Mouse (Mus musculus): ENCODE data around the gene Ncapd3.

- TF ChIP-seq TBP (conservative IDR thresholded peaks at IDR 0.05; ENCODE audit: low read depth, low read length) = no peak
- no peak for TF ChIP-seq POLR2A (IDR thresholded peaks at IDR 0.05; ENCODE audit: low read depth, low read length)
- TF ChIP-seq ZKSCAN1 (IDR thresholded peaks at IDR 0.05; ENCODE audit: borderline replicate concordance, low read depth, low read length) = no peak
- no peak for TF ChIP-seq MAX (IDR thresholded peaks at IDR 0.05; ENCODE audit: low read length)
- TF ChIP-seq CTCF (conservative IDR thresholded peaks at IDR 0.05 in 1 of 2, IDR thresholded peaks at IDR 0.05 in 1 of 2; ENCODE audit: low read depth in 2 of 2, low read length in 2 of 2) = no peak
- no peak for TF ChIP-seq ETS1 (conservative IDR thresholded peaks at IDR 0.05; ENCODE audit: low read depth, low read length)
- no peak for TF ChIP-seq ZMIZ1 (IDR thresholded peaks at IDR 0.05; ENCODE audit: low read depth, low read length)
- TF ChIP-seq ELF1 (IDR thresholded peaks at IDR 0.05; ENCODE audit: low read depth, low read length) = no peak
These were observed 24.0 kb upstream of the Ncapd3 start for GRCm38 (mm10) chr9:27005933-27006332.
